Mouse (Mus musculus) brain, embryonic 14.5 days (tissue): ENCODE results near the gene Sept11.

Source experiments
- CTCF ChIP-seq: fragments of 200-500 bp; IDR thresholded peaks from 2 replicates; pipeline ENCODE4 v1.5.1; 2012; ENCODE audit warnings: inconsistent platforms, mild to moderate bottlenecking, moderate library complexity, borderline replicate concordance; ENCODE audit not compliant: insufficient read depth, insufficient read length; ENCODE audit errors: extremely low read depth
- POLR2A ChIP-seq: fragments of 200-500 bp; IDR thresholded peaks from 2 replicates; pipeline ENCODE4 v1.6.1; 2012; ENCODE audit warnings: mild to moderate bottlenecking, inconsistent platforms, borderline replicate concordance; ENCODE audit not compliant: poor library complexity, insufficient read depth, insufficient read length, severe bottlenecking; ENCODE audit errors: extremely low read depth

- no peak for TF ChIP-seq CTCF
- TF ChIP-seq POLR2A, result no peak
Measured at GRCm38 (mm10) chr5:93103603-93104002, 10.4 kb downstream of the Sept11 start.
